Mouse (Mus musculus): ENCODE results near the gene Jmy. TPM values are rescaled to one million over a fixed set of nuclear protein-coding genes. Genes with fewer than 3 reads are reported as not detected.
A peak's percentile ranks its signal among the peaks of the same experiment; 100 is the strongest.

The Jmy gene
- polyA plus RNA-seq, 1 experiment from 2014 or later: 3.4 TPM

- DNase-seq (ENCODE audit: low spot score) (no peak), ATAC-seq (replicated peaks; ENCODE audit: low FRiP score) (peak; percentile 96)
- H3K4me3 ChIP-seq (ENCODE audit: low read depth, low read length): no peak overlapping the region
- H3K4me2 ChIP-seq: peak overlapping the region; percentile 24
- peaks cover 11% of the 10 kb centered on the region for H3K4me1 ChIP-seq (replicated peaks; ENCODE audit: control insufficient read depth, insufficient read depth, low read length)
- no peaks in the 10 kb centered on the region for H3K27me3 ChIP-seq (replicated peaks; ENCODE audit: control insufficient read depth, insufficient read depth, low read length)
- H3K27ac ChIP-seq (ENCODE audit: low read depth, low read length): peak overlapping the region; percentile 93
- 66% methylated on average over 5 of the region's 5 CpGs for WGBS
- no peak overlapping the region; the same call in none of the 2 replicates for H3K9ac ChIP-seq (ENCODE audit: low read depth, low read length)
- no peaks in the 10 kb centered on the region for H3K9me3 ChIP-seq (ENCODE audit: control insufficient read depth, low read length)
- no peaks in the 10 kb centered on the region for H3K36me3 ChIP-seq (ENCODE audit: control insufficient read depth, insufficient read depth, low read length)
Observed at GRCm38 (mm10) chr13:93427920-93428876, 71.4 kb downstream of the Jmy start.

- no peak for ATAC-seq (replicated peaks; ENCODE audit: low FRiP score)
- H3K9ac ChIP-seq (ENCODE audit: low read depth, low read length): no peak overlapping the region
- DNase-seq (ENCODE audit: low spot score): no peak
- 84% methylated on average over 2 of the region's 2 CpGs for WGBS
- H3K9me3 ChIP-seq (ENCODE audit: control insufficient read depth, low read length): no peaks in the 10 kb centered on the region
- H3K36me3 ChIP-seq (ENCODE audit: control insufficient read depth, insufficient read depth, low read length): no peaks in the 10 kb centered on the region
- H3K4me1 ChIP-seq (replicated peaks; ENCODE audit: control insufficient read depth, insufficient read depth, low read length): no peaks in the 10 kb centered on the region
- no peaks in the 10 kb centered on the region for H3K27me3 ChIP-seq (replicated peaks; ENCODE audit: control insufficient read depth, insufficient read depth, low read length)
- H3K4me2 ChIP-seq: no peak overlapping the region
- no peak overlapping the region for H3K4me3 ChIP-seq (ENCODE audit: low read depth, low read length)
- no peak overlapping the region for H3K27ac ChIP-seq (ENCODE audit: low read depth, low read length)
Observed at GRCm38 (mm10) chr13:93423224-93423623, 76.4 kb downstream of the Jmy start.

- H3K4me3 ChIP-seq (ENCODE audit: low read depth, low read length): no peak overlapping the region
- no peak overlapping the region for H3K27ac ChIP-seq (ENCODE audit: low read depth, low read length)
- DNase-seq (ENCODE audit: low spot score) (no peak), ATAC-seq (replicated peaks; ENCODE audit: low FRiP score) (no peak)
- no peak overlapping the region for H3K4me2 ChIP-seq
- H3K36me3 ChIP-seq (ENCODE audit: control insufficient read depth, insufficient read depth, low read length): no peaks in the 10 kb centered on the region
- H3K9me3 ChIP-seq (ENCODE audit: control insufficient read depth, low read length): no peaks in the 10 kb centered on the region
- 85% methylated on average over 2 of the region's 2 CpGs for WGBS
- no peak overlapping the region for H3K9ac ChIP-seq (ENCODE audit: low read depth, low read length)
- no peaks in the 10 kb centered on the region for H3K27me3 ChIP-seq (replicated peaks; ENCODE audit: control insufficient read depth, insufficient read depth, low read length)
- H3K4me1 ChIP-seq (replicated peaks; ENCODE audit: control insufficient read depth, insufficient read depth, low read length): no peaks in the 10 kb centered on the region
Observed at GRCm38 (mm10) chr13:93419779-93420178, 79.8 kb downstream of the Jmy start.

GRCm38 (mm10) chr13:93418292-93418691 lies 81.3 kb downstream of the Jmy start:
- Histone ChIP-seq H3K9ac (ENCODE audit: low read depth, low read length) (no peak overlapping the region), H3K27me3 (replicated peaks; ENCODE audit: control insufficient read depth, insufficient read depth, low read length) (no peaks in the 10 kb centered on the region), H3K36me3 (ENCODE audit: control insufficient read depth, insufficient read depth, low read length) (no peaks in the 10 kb centered on the region), H3K4me1 (replicated peaks; ENCODE audit: control insufficient read depth, insufficient read depth, low read length) (no peaks in the 10 kb centered on the region), H3K9me3 (ENCODE audit: control insufficient read depth, low read length) (no peaks in the 10 kb centered on the region), H3K4me2 (no peak overlapping the region), H3K27ac (ENCODE audit: low read depth, low read length) (no peak overlapping the region), H3K4me3 (ENCODE audit: low read depth, low read length) (no peak overlapping the region)
- 84% methylated on average over 2 of the region's 2 CpGs for WGBS
- ATAC-seq (replicated peaks; ENCODE audit: low FRiP score) (no peak), DNase-seq (ENCODE audit: low spot score) (no peak)

- DNase-seq (ENCODE audit: low spot score) (no peak), ATAC-seq (replicated peaks; ENCODE audit: low FRiP score) (no peak)
- no peak overlapping the region for H3K27ac ChIP-seq (ENCODE audit: low read depth, low read length)
- 89% methylated on average over 5 of the region's 5 CpGs for WGBS
- no peaks in the 10 kb centered on the region for H3K4me1 ChIP-seq (replicated peaks; ENCODE audit: control insufficient read depth, insufficient read depth, low read length)
- no peak overlapping the region for H3K4me2 ChIP-seq
- H3K9me3 ChIP-seq (ENCODE audit: control insufficient read depth, low read length): no peaks in the 10 kb centered on the region
- H3K9ac ChIP-seq (ENCODE audit: low read depth, low read length): no peak overlapping the region
- no peaks in the 10 kb centered on the region for H3K27me3 ChIP-seq (replicated peaks; ENCODE audit: control insufficient read depth, insufficient read depth, low read length)
- H3K4me3 ChIP-seq (ENCODE audit: low read depth, low read length): no peak overlapping the region
- no peaks in the 10 kb centered on the region for H3K36me3 ChIP-seq (ENCODE audit: control insufficient read depth, insufficient read depth, low read length)
Observed at GRCm38 (mm10) chr13:93415055-93415454, 84.6 kb downstream of the Jmy start.

- 76% methylated on average over 4 of the region's 4 CpGs for WGBS
- Histone ChIP-seq H3K9me3 (ENCODE audit: control insufficient read depth, low read length) (no peaks in the 10 kb centered on the region), H3K27me3 (replicated peaks; ENCODE audit: control insufficient read depth, insufficient read depth, low read length) (no peaks in the 10 kb centered on the region), H3K27ac (ENCODE audit: low read depth, low read length) (no peak overlapping the region), H3K36me3 (ENCODE audit: control insufficient read depth, insufficient read depth, low read length) (no peaks in the 10 kb centered on the region), H3K4me2 (no peak overlapping the region), H3K9ac (ENCODE audit: low read depth, low read length) (no peak overlapping the region), H3K4me1 (replicated peaks; ENCODE audit: control insufficient read depth, insufficient read depth, low read length) (no peaks in the 10 kb centered on the region), H3K4me3 (ENCODE audit: low read depth, low read length) (no peak overlapping the region)
- DNase-seq (ENCODE audit: low spot score): no peak
- no peak for ATAC-seq (replicated peaks; ENCODE audit: low FRiP score)
Observed at GRCm38 (mm10) chr13:93410343-93410742, 89.3 kb downstream of the Jmy start.

GRCm38 (mm10) chr13:93406855-93407254 lies 92.8 kb downstream of the Jmy start:
- 62% methylated on average over 5 of the region's 5 CpGs for WGBS

GRCm38 (mm10) chr13:93401947-93402346 lies 97.7 kb downstream of the Jmy start:
- Histone ChIP-seq H3K36me3 (ENCODE audit: control insufficient read depth, insufficient read depth, low read length) (no peaks in the 10 kb centered on the region; the same call in 1 of the 2 replicates), H3K27me3 (replicated peaks; ENCODE audit: control insufficient read depth, insufficient read depth, low read length) (no peaks in the 10 kb centered on the region), H3K9me3 (ENCODE audit: control insufficient read depth, low read length) (peaks cover 2% of the 10 kb centered on the region; the same call in 1 of the 2 replicates), H3K4me1 (replicated peaks; ENCODE audit: control insufficient read depth, insufficient read depth, low read length) (no peaks in the 10 kb centered on the region), H3K4me2 (no peak overlapping the region), H3K9ac (ENCODE audit: low read depth, low read length) (no peak overlapping the region), H3K27ac (ENCODE audit: low read depth, low read length) (no peak overlapping the region), H3K4me3 (ENCODE audit: low read depth, low read length) (no peak overlapping the region)
- ATAC-seq (replicated peaks; ENCODE audit: low FRiP score): no peak
- WGBS: 88% methylated on average over 7 of the region's 7 CpGs
- no peak for DNase-seq (ENCODE audit: low spot score)

More at GRCm38 (mm10) chr13:93406855-93407254, 92.8 kb downstream of the Jmy start:
- Histone ChIP-seq H3K36me3 (ENCODE audit: control insufficient read depth, insufficient read depth, low read length) (no peaks in the 10 kb centered on the region), H3K4me3 (ENCODE audit: low read depth, low read length) (no peak overlapping the region), H3K9ac (ENCODE audit: low read depth, low read length) (no peak overlapping the region), H3K4me1 (replicated peaks; ENCODE audit: control insufficient read depth, insufficient read depth, low read length) (no peaks in the 10 kb centered on the region), H3K27ac (ENCODE audit: low read depth, low read length) (no peak overlapping the region), H3K9me3 (ENCODE audit: control insufficient read depth, low read length) (no peaks in the 10 kb centered on the region), H3K27me3 (replicated peaks; ENCODE audit: control insufficient read depth, insufficient read depth, low read length) (no peaks in the 10 kb centered on the region), H3K4me2 (no peak overlapping the region)
- DNase-seq (ENCODE audit: low spot score) (no peak), ATAC-seq (replicated peaks; ENCODE audit: low FRiP score) (no peak)
